Mouse (Mus musculus) lung, embryonic 15.5 days (tissue): Measurements from ENCODE around the gene Slc37a3. TPM values are rescaled to one million over a fixed set of nuclear protein-coding genes. Genes with fewer than 3 reads are reported as not detected.

ENCODE experiments used
- ATAC-seq: fragments of 200-750 bp; cut with Nextera tagmentation; 2 replicates; pipeline ENCODE4 v1.8.0; 2017; ENCODE audit warnings: moderate number of reproducible peaks, borderline replicate concordance; ENCODE audit not compliant: low FRiP score, low TSS enrichment; ENCODE audit errors: extremely low read depth
- H3K27ac ChIP-seq: fragments of 300-500 bp; sonication (generic); 2 replicates; pipeline ENCODE4 v1.5.1; 2015; ENCODE audit warnings: moderate library complexity, mild to moderate bottlenecking, inconsistent platforms
- H3K27me3 ChIP-seq: fragments of 300-500 bp; sonication (generic); 2 replicates; pipeline ENCODE4 v1.6.1; 2015; ENCODE audit warnings: inconsistent platforms
- H3K36me3 ChIP-seq: fragments of 300-500 bp; sonication (generic); 2 replicates; pipeline ENCODE4 v1.6.1; 2015; ENCODE audit warnings: inconsistent platforms
- H3K4me1 ChIP-seq: fragments of 300-500 bp; sonication (generic); 2 replicates; pipeline ENCODE4 v1.6.1; 2015; ENCODE audit warnings: inconsistent platforms
- H3K4me2 ChIP-seq: fragments of 300-500 bp; sonication (generic); 2 replicates; pipeline ENCODE4 v1.6.1; 2015; ENCODE audit warnings: inconsistent platforms, mild to moderate bottlenecking, moderate library complexity
- H3K4me3 ChIP-seq: fragments of 300-500 bp; sonication (generic); 2 replicates; pipeline ENCODE4 v1.5.1; 2015; ENCODE audit warnings: mild to moderate bottlenecking, inconsistent platforms
- H3K9ac ChIP-seq: fragments of 300-500 bp; sonication (generic); 2 replicates; pipeline ENCODE4 v1.6.1; 2015; ENCODE audit warnings: inconsistent platforms
- H3K9me3 ChIP-seq: fragments of 300-500 bp; sonication (generic); 2 replicates; pipeline ENCODE4 v1.6.1; 2016; ENCODE audit warnings: inconsistent platforms
- WGBS: fragments of 180-500 bp; shearing (Covaris S2); methylation state at CpG from one replicate; pipeline ENCODE4 v1.1.7; 2015; 5-methylcytosine and 5-hydroxymethylcytosine counted together
- polyA plus RNA-seq: library from polyadenylated mRNA; unstranded; fragments of >200 nt; fragmentation: Nextera tagmentation; extraction: Ambion mirVana; gene quantifications from 2 replicates; pipeline ENCODE4 v1.2.1, GENCODE M21; 2015

The Slc37a3 gene
- polyA plus RNA-seq, 1 experiment from 2014 or later = 41.5 TPM

GRCm38 (mm10) chr6:39345430-39345829 is 32.0 kb downstream of the Slc37a3 start:
- Histone ChIP-seq H3K4me1 (no peaks in the 10 kb centered on the region), H3K27ac (no peak overlapping the region), H3K4me3 (no peak overlapping the region), H3K9ac (no peak overlapping the region), H3K9me3 (no peaks in the 10 kb centered on the region), H3K36me3 (peaks cover 43% of the 10 kb centered on the region), H3K27me3 (no peaks in the 10 kb centered on the region), H3K4me2 (no peak overlapping the region)
- 73% methylated on average over 7 of the region's 7 CpGs for whole genome bisulfite sequencing
- no peak for ATAC-seq

GRCm38 (mm10) chr6:39344020-39344419 is 33.5 kb downstream of the Slc37a3 start:
- WGBS = 20% methylated on average over 12 of the region's 12 CpGs
- H3K4me3 ChIP-seq = no peak overlapping the region
- ATAC-seq = 0 out of 2 replicates have a peak, but pooled peaks have one; percentile 23
- no peaks in the 10 kb centered on the region for H3K9me3 ChIP-seq
- no peaks in the 10 kb centered on the region for H3K27me3 ChIP-seq
- no peak overlapping the region for H3K9ac ChIP-seq
- no peak overlapping the region for H3K4me2 ChIP-seq
- peaks cover 34% of the 10 kb centered on the region for H3K36me3 ChIP-seq
- H3K27ac ChIP-seq = no peak overlapping the region
- H3K4me1 ChIP-seq = no peaks in the 10 kb centered on the region

DNA sequence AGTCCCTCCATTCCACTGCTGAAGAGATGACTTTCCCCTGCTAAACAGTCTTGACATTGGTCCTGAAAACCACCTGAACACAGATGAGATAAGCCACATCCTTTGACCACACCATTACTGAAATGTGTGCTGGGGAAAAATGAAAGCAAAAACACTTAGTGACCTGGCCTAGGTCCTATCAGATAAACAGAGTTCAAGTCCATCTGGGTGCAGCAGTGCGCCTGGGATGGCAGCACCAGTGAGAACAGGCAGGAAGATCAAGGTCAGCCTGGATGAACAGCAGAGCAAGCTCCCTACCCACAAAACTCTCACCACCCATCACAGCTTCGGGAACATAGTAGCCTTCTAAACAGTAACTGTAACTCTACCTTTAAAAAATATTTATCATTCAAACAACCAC is 35.7 kb downstream of the Slc37a3 start:
- WGBS = 59% methylated on average over 2 of the region's 2 CpGs
- Histone ChIP-seq H3K27ac (no peak overlapping the region), H3K9ac (no peak overlapping the region), H3K4me1 (no peaks in the 10 kb centered on the region), H3K4me2 (no peak overlapping the region), H3K27me3 (no peaks in the 10 kb centered on the region), H3K4me3 (no peak overlapping the region), H3K36me3 (peaks cover 36% of the 10 kb centered on the region), H3K9me3 (no peaks in the 10 kb centered on the region)
- ATAC-seq = no peak

- H3K27me3 ChIP-seq = no peaks in the 10 kb centered on the region
- H3K27ac ChIP-seq = no peak overlapping the region
- H3K9me3 ChIP-seq = no peaks in the 10 kb centered on the region
- no peak overlapping the region for H3K4me3 ChIP-seq
- 91% methylated on average over 8 of the region's 8 CpGs for WGBS
- no peaks in the 10 kb centered on the region for H3K4me1 ChIP-seq
- no peak for ATAC-seq
- H3K36me3 ChIP-seq = peaks cover 32% of the 10 kb centered on the region
- H3K4me2 ChIP-seq = no peak overlapping the region
- H3K9ac ChIP-seq = no peak overlapping the region
Observed at GRCm38 (mm10) chr6:39338359-39338758, 39.1 kb downstream of the Slc37a3 start.

GRCm38 (mm10) chr6:39334873-39335272 is 42.6 kb downstream of the Slc37a3 start:
- Histone ChIP-seq H3K4me1 (no peaks in the 10 kb centered on the region), H3K4me3 (no peak overlapping the region), H3K9ac (no peak overlapping the region), H3K36me3 (peaks cover 24% of the 10 kb centered on the region), H3K27me3 (no peaks in the 10 kb centered on the region), H3K4me2 (no peak overlapping the region), H3K9me3 (no peaks in the 10 kb centered on the region), H3K27ac (no peak overlapping the region)
- ATAC-seq = no peak
- WGBS = 84% methylated on average over 3 of the region's 3 CpGs

GRCm38 (mm10) chr6:39334224-39334623 is 43.3 kb downstream of the Slc37a3 start:
- Histone ChIP-seq H3K27ac (no peak overlapping the region), H3K27me3 (no peaks in the 10 kb centered on the region), H3K4me1 (no peaks in the 10 kb centered on the region), H3K9ac (no peak overlapping the region), H3K9me3 (no peaks in the 10 kb centered on the region), H3K4me3 (no peak overlapping the region), H3K36me3 (peaks cover 23% of the 10 kb centered on the region), H3K4me2 (no peak overlapping the region)
- 79% methylated on average over 7 of the region's 7 CpGs for WGBS
- no peak for ATAC-seq

DNA sequence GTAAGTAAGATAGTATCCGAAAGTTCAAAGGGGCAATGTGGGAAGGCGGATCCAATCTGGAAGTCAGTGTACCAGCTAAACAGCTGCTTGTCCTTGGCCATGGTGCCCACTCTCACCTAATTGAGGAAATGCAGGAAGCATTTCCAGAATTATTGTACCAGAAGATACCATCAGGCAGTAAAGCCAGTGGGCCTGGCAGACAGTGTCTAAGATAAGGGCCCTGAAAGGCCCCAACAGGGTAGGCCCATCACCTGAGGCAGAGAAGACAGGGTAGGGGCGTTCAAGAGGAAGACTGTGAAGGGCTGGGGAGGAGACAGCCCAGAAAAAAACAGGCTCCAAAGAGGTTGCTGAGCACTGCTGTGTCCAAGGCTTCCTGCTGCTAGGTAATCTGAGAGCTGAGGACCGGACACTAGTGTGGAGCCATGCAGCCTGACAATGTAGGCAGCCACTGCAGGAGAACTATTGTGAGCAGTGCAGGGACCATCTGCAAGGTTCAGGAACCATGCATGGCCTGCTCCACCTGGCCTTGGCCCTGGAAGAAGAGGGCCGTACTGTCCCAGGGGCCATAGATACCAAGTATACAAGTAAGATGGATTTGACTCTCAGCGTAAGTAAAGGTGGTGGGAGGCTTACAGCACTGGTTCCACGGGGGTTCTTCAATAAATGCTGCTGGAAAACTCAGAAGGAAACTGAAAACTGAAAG is 45.3 kb downstream of the Slc37a3 start:
- Histone ChIP-seq H3K36me3 (peaks cover 20% of the 10 kb centered on the region), H3K27me3 (no peaks in the 10 kb centered on the region), H3K4me1 (no peaks in the 10 kb centered on the region), H3K9ac (no peak overlapping the region), H3K4me3 (no peak overlapping the region), H3K4me2 (no peak overlapping the region), H3K27ac (no peak overlapping the region), H3K9me3 (no peaks in the 10 kb centered on the region)
- no peak for ATAC-seq
- 85% methylated on average over 7 of the region's 7 CpGs for WGBS

DNA sequence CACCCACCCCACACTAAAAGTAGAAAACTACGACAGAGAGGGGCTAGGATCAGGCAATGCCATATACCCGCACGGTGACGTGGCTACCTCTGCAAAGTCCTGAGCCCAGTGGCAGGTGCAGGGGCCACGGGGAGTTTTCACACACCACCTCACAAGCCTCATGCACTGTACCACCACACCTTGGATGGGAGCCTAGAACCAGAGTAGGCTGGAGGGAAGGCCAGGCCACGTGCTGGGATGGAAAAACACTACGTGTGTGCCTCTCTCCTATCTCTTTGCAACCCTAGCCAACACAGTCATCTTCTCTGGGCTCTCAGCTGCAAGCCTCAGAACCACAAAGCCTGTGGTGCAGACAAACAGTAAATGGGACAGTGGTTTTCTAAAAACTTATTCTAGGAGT is 46.5 kb downstream of the Slc37a3 start:
- Histone ChIP-seq H3K9me3 (no peaks in the 10 kb centered on the region), H3K4me1 (no peaks in the 10 kb centered on the region), H3K4me2 (no peak overlapping the region), H3K27ac (no peak overlapping the region), H3K4me3 (no peak overlapping the region), H3K27me3 (no peaks in the 10 kb centered on the region), H3K36me3 (0 out of 2 replicates have a peak, but pooled peaks cover 11% of the 10 kb centered on the region), H3K9ac (no peak overlapping the region)
- ATAC-seq = no peak
- WGBS = 88% methylated on average over 7 of the region's 7 CpGs

DNA sequence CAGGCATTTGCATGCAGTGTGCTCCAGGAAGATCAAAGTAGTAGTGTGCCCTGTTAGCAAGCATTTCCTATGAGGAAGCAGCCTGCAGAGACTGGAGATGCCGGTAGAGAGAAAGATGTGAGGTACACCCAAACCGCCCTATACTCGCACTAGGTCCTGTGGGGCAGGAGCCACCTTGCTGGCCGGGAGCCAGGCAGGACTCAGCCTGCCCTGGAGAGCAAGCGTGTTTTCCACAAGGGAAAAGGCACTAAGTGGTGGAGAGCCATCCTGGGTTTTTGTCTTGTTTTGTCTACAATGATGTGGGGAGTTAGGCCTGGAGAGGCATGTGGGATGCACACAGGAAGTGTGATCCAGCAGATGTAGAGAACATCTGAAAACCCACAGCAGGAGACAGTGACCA is 57.2 kb downstream of the Slc37a3 start:
- H3K4me1 ChIP-seq = no peaks in the 10 kb centered on the region
- H3K27me3 ChIP-seq = no peaks in the 10 kb centered on the region
- 86% methylated on average over 5 of the region's 5 CpGs for WGBS
- no peak overlapping the region for H3K4me2 ChIP-seq
- no peak overlapping the region for H3K27ac ChIP-seq
- no peaks in the 10 kb centered on the region for H3K36me3 ChIP-seq
- H3K9me3 ChIP-seq = no peaks in the 10 kb centered on the region
- no peak overlapping the region for H3K4me3 ChIP-seq
- H3K9ac ChIP-seq = no peak overlapping the region
- ATAC-seq = no peak

DNA sequence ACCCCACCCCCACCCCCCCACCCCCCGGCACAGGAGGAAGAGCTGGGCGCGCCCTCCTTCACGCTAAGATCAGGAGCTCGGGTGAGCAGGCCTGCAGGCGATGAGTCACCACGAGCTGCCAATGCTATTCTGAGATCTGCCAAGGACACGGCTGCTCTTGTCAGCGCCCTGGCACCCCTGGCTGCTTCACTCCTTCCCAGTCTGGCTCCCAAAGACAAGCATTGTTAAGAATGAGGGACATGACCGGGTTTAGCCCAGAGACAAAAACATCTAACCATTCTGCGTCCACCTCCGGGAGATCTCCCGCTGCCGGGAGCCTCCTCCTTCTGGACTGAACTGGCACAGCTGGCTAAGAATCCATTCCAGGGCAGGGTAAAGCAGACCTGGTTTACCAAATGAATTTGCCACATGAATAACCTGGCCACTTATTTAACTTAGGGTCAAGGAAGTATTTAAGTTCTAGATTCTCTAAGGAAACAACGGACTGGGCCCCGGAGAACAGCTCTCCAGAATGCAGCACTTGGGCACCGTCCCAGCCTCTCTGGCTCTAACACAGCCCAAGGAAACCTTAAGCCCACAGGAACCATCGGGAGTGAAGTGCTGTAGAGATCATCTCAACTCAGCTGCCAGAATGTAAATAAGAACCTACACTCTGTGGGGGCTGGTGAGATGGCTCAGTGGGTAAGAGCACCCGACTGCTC is 58.3 kb downstream of the Slc37a3 start:
- no peak overlapping the region for H3K4me2 ChIP-seq
- H3K27ac ChIP-seq = peak overlapping the region; percentile 11; the same call in 1 of the 2 replicates
- 53% methylated on average over 18 of the region's 19 CpGs for WGBS
- H3K4me3 ChIP-seq = no peak overlapping the region
- H3K36me3 ChIP-seq = no peaks in the 10 kb centered on the region
- no peak overlapping the region for H3K9ac ChIP-seq
- no peaks in the 10 kb centered on the region for H3K27me3 ChIP-seq
- no peak for ATAC-seq
- H3K4me1 ChIP-seq = no peaks in the 10 kb centered on the region
- H3K9me3 ChIP-seq = no peaks in the 10 kb centered on the region

DNA sequence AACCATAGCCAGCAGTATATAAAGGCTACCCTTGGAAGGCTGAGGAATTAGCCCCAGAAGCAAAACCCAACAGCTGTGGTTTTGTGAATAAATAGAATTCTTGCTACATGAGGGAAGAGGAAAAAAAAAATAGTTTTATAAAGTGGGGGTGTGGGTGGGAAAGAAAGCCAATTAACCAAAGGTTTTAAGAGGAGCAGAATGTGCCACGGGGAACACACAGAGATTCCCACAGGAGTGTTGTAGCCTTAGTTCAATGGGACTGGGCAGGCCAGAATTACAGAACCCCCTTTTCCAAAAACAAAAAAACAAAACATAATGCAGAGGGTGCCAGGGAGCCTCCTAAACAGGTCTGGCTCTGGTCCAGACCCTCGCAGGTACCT is 58.9 kb downstream of the Slc37a3 start:
- ATAC-seq = no peak
- Histone ChIP-seq H3K36me3 (no peaks in the 10 kb centered on the region), H3K9me3 (no peaks in the 10 kb centered on the region), H3K4me2 (no peak overlapping the region), H3K27me3 (no peaks in the 10 kb centered on the region), H3K9ac (no peak overlapping the region), H3K4me1 (no peaks in the 10 kb centered on the region), H3K27ac (no peak overlapping the region), H3K4me3 (no peak overlapping the region)
- WGBS = 83% methylated on average over 2 of the region's 2 CpGs

DNA sequence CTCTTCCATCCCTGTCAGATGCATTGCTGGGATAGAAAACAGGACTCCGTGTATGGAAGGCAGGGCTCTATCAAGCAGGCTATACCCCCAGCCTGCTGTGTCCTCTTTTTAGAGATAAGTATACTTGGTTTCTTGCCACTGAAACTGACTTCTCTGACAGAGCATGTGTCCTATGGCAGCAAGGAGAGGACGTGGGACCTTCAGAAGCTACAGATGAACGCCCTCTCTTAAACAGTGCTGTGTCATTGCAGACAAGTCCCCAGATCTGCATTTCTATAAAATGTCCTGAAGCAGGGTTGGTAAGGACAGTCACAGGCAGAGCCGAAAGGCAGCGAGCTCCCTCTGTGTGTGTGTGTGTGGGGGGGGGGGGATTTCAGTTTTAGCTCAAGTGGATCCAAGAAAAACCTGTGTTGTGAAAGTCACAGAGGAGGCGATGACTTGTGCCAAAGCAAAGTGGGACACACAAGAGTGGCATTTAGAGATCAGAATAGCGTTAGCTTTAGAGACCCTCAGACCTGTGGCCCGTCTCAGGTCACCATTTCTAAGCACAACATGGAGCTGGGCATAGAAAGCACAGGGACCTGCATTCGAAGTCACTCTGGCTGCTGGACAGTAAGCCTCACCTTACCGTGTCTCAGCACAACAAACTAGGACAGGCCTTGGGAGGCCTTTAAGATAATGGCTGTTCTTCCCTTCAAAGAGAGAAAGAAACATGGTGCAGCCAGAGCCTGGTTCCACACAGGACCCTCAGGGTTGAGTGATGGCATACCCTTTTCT is 59.4 kb downstream of the Slc37a3 start:
- Histone ChIP-seq H3K9me3 (no peaks in the 10 kb centered on the region), H3K36me3 (no peaks in the 10 kb centered on the region), H3K4me3 (no peak overlapping the region), H3K4me2 (no peak overlapping the region), H3K9ac (no peak overlapping the region), H3K27ac (no peak overlapping the region), H3K27me3 (no peaks in the 10 kb centered on the region), H3K4me1 (no peaks in the 10 kb centered on the region)
- WGBS = 76% methylated on average over 10 of the region's 10 CpGs
- ATAC-seq = no peak
